Mouse (Mus musculus) kidney, postnatal 14 days (tissue): ENCODE measurements around the gene Ptpn3.
A peak's percentile ranks its signal among the peaks of the same experiment; 100 is the strongest.
"Not testable (repeated sequence)": the region's sequence is repeated elsewhere in the genome, so short reads cannot be mapped to it uniquely, and the experiment has no call there.

Source experiments
- DNase-seq: peaks from one replicate; pipeline ENCODE4 v3.0.0; 2022; ENCODE audit warnings: mixed read lengths

Gene Ptpn3

GRCm38 (mm10) chr4:57298181-57298580, 3.5 kb downstream of the Ptpn3 start:
- no peak for DNase-seq

- DNase-seq: peak; percentile 69
Observed at GRCm38 (mm10) chr4:57294971-57295656, 6.5 kb downstream of the Ptpn3 start.

- no peak for DNase-seq
Observed at GRCm38 (mm10) chr4:57292670-57293069, 9.0 kb downstream of the Ptpn3 start.

GRCm38 (mm10) chr4:57290049-57290448, 11.6 kb downstream of the Ptpn3 start:
- DNase-seq: no peak

- no peak for DNase-seq
Observed at GRCm38 (mm10) chr4:57287808-57288207, 13.8 kb downstream of the Ptpn3 start.

- no peak for DNase-seq
Observed at GRCm38 (mm10) chr4:57285251-57285650, 16.4 kb downstream of the Ptpn3 start.

- DNase-seq: no peak
Observed at GRCm38 (mm10) chr4:57283189-57283588, 18.4 kb downstream of the Ptpn3 start.

- DNase-seq: no peak
Observed at GRCm38 (mm10) chr4:57282630-57283029, 19.0 kb downstream of the Ptpn3 start.

GRCm38 (mm10) chr4:57282179-57282578, 19.5 kb downstream of the Ptpn3 start:
- DNase-seq: no peak

GRCm38 (mm10) chr4:57280888-57281287, 20.7 kb downstream of the Ptpn3 start:
- no peak for DNase-seq

- peak; percentile 69 for DNase-seq
Observed at GRCm38 (mm10) chr4:57279229-57279628, 22.4 kb downstream of the Ptpn3 start.

- no peak for DNase-seq
Observed at GRCm38 (mm10) chr4:57278812-57279211, 22.8 kb downstream of the Ptpn3 start.

- no peak for DNase-seq
Observed at GRCm38 (mm10) chr4:57277671-57278070, 24.0 kb downstream of the Ptpn3 start.

- DNase-seq: peak; percentile 78
Observed at GRCm38 (mm10) chr4:57275116-57275743, 26.4 kb downstream of the Ptpn3 start.

GRCm38 (mm10) chr4:57273532-57274502, 27.8 kb downstream of the Ptpn3 start:
- no peak for DNase-seq

GRCm38 (mm10) chr4:57270991-57271390, 30.6 kb downstream of the Ptpn3 start:
- DNase-seq: no peak

- DNase-seq: not testable (repeated sequence)
Observed at GRCm38 (mm10) chr4:57270489-57270888, 31.1 kb downstream of the Ptpn3 start.

- no peak for DNase-seq
Observed at GRCm38 (mm10) chr4:57269344-57269743, 32.3 kb downstream of the Ptpn3 start.

GRCm38 (mm10) chr4:57268330-57268729, 33.3 kb downstream of the Ptpn3 start:
- DNase-seq: no peak

- DNase-seq: no peak
Observed at GRCm38 (mm10) chr4:57266389-57266788, 35.2 kb downstream of the Ptpn3 start.

- DNase-seq: no peak
Observed at GRCm38 (mm10) chr4:57263695-57264094, 37.9 kb downstream of the Ptpn3 start.

- peak; percentile 35 for DNase-seq
Observed at GRCm38 (mm10) chr4:57263061-57263685, 38.5 kb downstream of the Ptpn3 start.

GRCm38 (mm10) chr4:57262451-57262850, 39.2 kb downstream of the Ptpn3 start:
- DNase-seq: no peak
